Mouse (Mus musculus) forebrain, embryonic 11.5 days (tissue): ENCODE data around the gene C1qtnf6. TPM values are rescaled to one million over a fixed set of nuclear protein-coding genes. Genes with fewer than 3 reads are reported as not detected.

ENCODE experiments used
- ATAC-seq: fragments of 200-750 bp; cut with Nextera tagmentation; replicated peaks from 2 replicates; pipeline ENCODE4 v1.8.0; 2017; ENCODE audit warnings: moderate TSS enrichment; ENCODE audit not compliant: low FRiP score
- DNase-seq: peaks from one replicate; pipeline ENCODE4 v3.0.0-alpha.2; 2017; ENCODE audit warnings: low spot score
- H3K27ac ChIP-seq: fragments of 300-500 bp; sonication (generic); 2 replicates; pipeline ENCODE4 v1.5.1; 2014; ENCODE audit warnings: low read depth, low read length
- H3K27me3 ChIP-seq: fragments of 300-500 bp; sonication (generic); 2 replicates; pipeline ENCODE4 v1.6.1; 2014; ENCODE audit warnings: mild to moderate bottlenecking, low read length, mixed read lengths; ENCODE audit not compliant: control insufficient read depth, insufficient read depth
- H3K36me3 ChIP-seq: fragments of 300-500 bp; sonication (generic); 2 replicates; pipeline ENCODE4 v1.6.1; 2014; ENCODE audit warnings: mild to moderate bottlenecking, low read length, moderate library complexity, mixed read lengths; ENCODE audit not compliant: control insufficient read depth, insufficient read depth
- H3K4me1 ChIP-seq: fragments of 300-500 bp; sonication (generic); replicated peaks from 2 replicates; pipeline ENCODE4 v1.6.1; 2014; ENCODE audit warnings: low read length, mixed read lengths; ENCODE audit not compliant: control insufficient read depth, insufficient read depth
- H3K4me2 ChIP-seq: fragments of 300-500 bp; sonication (generic); 2 replicates; pipeline ENCODE4 v1.6.1; 2014; ENCODE audit warnings: low read depth, mild to moderate bottlenecking, low read length, moderate library complexity, mixed read lengths; ENCODE audit not compliant: severe bottlenecking
- H3K4me3 ChIP-seq: fragments of 300-500 bp; sonication (generic); 2 replicates; pipeline ENCODE4 v1.5.1; 2014; ENCODE audit warnings: low read depth, low read length
- H3K9ac ChIP-seq: fragments of 300-500 bp; sonication (generic); 2 replicates; pipeline ENCODE4 v1.6.1; 2014; ENCODE audit warnings: low read length
- H3K9me3 ChIP-seq: fragments of 300-500 bp; sonication (generic); 2 replicates; pipeline ENCODE4 v1.6.1; 2016; ENCODE audit warnings: low read length, mixed read lengths; ENCODE audit not compliant: control insufficient read depth
- WGBS: fragments of 180-500 bp; shearing (Covaris S2); extraction: QIAGEN DNeasy Blood & Tissue Kit; methylation state at CpG from one replicate; pipeline ENCODE4 v1.1.7; 2014; 5-methylcytosine and 5-hydroxymethylcytosine counted together
- polyA plus RNA-seq: library from polyadenylated mRNA; unstranded; fragments of >200 nt; fragmentation: Nextera tagmentation; extraction: Ambion mirVana; gene quantifications from 2 replicates; pipeline ENCODE4 v1.2.1, GENCODE M21; 2014

The C1qtnf6 gene
- polyA plus RNA-seq, 1 experiment from 2014 or later = 10.0 TPM

DNA sequence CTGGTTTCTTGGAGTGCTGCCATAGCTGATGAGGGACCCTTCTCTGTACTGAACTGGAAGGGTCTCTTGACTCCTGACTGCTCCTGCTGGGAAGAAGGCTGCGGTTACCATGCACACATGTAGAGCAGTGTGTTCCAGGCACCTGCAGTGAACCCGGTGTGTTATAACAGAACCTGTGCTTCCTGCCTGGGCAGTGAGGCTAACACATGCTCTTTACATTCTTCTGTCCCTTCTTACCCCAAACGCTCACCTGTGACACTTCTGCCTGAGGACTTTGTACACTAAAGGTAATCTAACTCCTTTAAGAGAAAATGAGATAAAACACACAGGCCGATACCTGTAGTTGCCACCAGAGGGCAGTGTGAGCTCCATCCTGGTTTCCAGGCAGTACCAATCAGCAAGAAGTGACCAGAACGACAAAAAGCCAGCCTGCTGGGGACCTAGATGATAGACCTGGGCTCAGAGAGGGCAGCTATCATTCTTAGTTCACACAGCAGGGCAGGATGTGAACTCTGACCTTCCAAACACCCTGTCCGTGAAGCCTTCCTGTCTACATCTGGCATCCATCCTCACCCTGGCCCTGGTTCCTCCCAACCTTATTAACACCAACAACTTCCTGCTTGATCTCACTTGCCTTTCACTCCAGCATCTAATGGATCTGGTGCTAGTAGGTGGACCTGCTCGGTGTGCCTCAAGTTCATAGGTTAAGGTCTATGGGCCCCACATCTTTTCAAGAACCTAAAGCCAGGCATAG lies 16.6 kb downstream of the C1qtnf6 start:
- Histone ChIP-seq H3K27me3 (no peaks in the 10 kb centered on the region), H3K4me3 (no peak overlapping the region), H3K27ac (no peak overlapping the region), H3K4me1 (peaks cover 4% of the 10 kb centered on the region; the same call in 1 of the 2 replicates), H3K36me3 (no peaks in the 10 kb centered on the region), H3K9me3 (no peaks in the 10 kb centered on the region), H3K4me2 (no peak overlapping the region), H3K9ac (no peak overlapping the region)
- DNase-seq = peak; percentile 85
- 0 out of 2 replicates have a peak, but pooled peaks have one; percentile 21 for ATAC-seq
- 29% methylated on average over 7 of the region's 7 CpGs for WGBS

DNA sequence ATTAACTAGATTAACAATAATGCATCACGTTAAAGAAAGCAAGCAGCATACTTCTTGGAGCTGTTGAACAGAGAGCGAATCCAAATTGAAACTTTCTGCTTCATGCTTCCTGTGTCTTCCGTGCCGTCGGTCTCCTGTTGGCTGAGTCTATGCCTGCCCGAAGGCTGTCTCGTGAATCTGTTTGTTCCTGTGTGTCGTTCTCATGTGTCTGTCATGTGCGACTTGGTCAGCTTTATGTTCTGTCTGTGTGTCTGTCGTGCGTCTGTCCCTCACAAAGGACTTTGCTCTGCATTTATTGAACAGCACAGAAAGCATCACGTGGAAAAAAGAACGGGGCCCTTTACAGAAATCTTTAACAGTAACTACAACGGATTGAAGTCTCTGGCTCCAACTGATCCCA lies 18.2 kb downstream of the C1qtnf6 start:
- WGBS = 89% methylated on average over 14 of the region's 14 CpGs
- H3K4me2 ChIP-seq = no peak overlapping the region
- no peak for DNase-seq

DNA sequence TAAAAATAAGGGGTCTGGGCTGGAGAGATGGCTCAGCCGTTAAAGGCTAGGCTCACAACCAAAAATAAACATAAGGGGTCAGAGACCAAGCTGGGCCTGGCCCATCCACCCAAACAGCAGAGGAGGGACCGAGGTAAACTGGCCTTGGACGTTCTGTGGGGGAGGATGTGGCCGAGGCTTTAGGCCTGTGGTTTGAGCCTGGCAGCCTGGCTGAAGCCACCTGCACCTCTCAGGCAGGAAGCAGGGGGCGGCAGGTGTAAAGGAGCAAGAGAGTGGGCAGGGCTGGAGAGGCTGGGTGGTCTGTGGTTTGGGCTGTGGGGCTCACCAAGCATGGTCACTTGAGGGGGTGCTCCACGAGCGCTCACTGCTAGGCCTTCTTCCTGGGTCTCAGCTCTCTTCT lies 19.3 kb downstream of the C1qtnf6 start:
- WGBS = 76% methylated on average over 7 of the region's 7 CpGs
- Histone ChIP-seq H3K36me3 (no peaks in the 10 kb centered on the region), H3K4me3 (no peak overlapping the region), H3K9ac (no peak overlapping the region), H3K27me3 (no peaks in the 10 kb centered on the region), H3K27ac (no peak overlapping the region), H3K4me2 (no peak overlapping the region), H3K9me3 (no peaks in the 10 kb centered on the region), H3K4me1 (peaks cover 4% of the 10 kb centered on the region; the same call in 1 of the 2 replicates)
- ATAC-seq = no peak
- no peak for DNase-seq

More for the DNA sequence above, 18.2 kb downstream of the C1qtnf6 start:
- Histone ChIP-seq H3K4me1 (peaks cover 4% of the 10 kb centered on the region; the same call in 1 of the 2 replicates), H3K27ac (no peak overlapping the region), H3K4me3 (no peak overlapping the region), H3K9me3 (no peaks in the 10 kb centered on the region), H3K36me3 (no peaks in the 10 kb centered on the region), H3K9ac (no peak overlapping the region), H3K27me3 (no peaks in the 10 kb centered on the region)
- no peak for ATAC-seq

DNA sequence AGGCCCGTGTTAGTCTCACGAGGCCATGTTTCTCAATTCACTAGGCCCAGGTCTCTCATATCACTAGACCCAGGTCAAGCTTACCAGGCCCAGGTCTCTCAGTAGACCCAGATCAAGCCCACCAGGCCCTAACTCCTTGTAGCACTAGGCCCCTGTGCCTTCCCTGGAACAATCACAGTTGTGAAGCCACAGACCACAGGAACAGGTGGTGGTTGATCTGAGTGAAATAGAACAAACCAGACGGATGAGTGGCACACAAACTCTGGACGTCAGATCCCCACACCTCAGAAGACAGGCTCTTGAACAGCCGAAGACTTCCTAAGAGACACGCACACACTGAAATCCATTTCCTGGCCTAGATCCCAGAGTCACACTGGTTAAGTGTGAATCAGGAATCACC lies 20.5 kb downstream of the C1qtnf6 start:
- Histone ChIP-seq H3K4me3 (no peak overlapping the region), H3K27me3 (no peaks in the 10 kb centered on the region), H3K4me1 (peaks cover 4% of the 10 kb centered on the region; the same call in 1 of the 2 replicates), H3K36me3 (no peaks in the 10 kb centered on the region), H3K9me3 (no peaks in the 10 kb centered on the region), H3K4me2 (no peak overlapping the region), H3K9ac (no peak overlapping the region), H3K27ac (no peak overlapping the region)
- 93% methylated on average over 6 of the region's 6 CpGs for WGBS
- ATAC-seq (no peak), DNase-seq (no peak)

DNA sequence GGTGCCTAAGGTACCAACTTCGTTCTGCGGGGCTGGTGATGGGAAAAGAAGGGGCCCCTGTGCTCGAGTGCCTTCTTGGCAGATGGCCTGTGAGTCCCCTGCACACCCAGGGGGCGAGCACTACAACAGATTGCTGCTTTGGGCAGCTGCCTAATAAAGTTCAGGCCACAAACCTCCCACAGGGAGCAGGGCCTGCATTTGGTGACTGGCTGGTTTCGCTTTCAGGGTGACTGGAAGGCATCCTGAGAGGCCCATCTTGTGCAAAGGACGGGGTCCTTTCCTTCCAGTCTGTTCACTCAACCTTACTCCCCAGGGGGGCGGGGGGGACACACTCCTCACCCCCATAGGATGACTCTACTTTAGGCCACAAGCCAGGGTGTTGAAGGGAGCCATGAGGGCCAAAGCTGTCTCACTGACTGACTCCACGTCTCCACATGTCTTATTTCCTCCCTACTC lies 21.1 kb downstream of the C1qtnf6 start:
- Histone ChIP-seq H3K4me1 (peaks cover 4% of the 10 kb centered on the region; the same call in 1 of the 2 replicates), H3K9me3 (no peaks in the 10 kb centered on the region), H3K27me3 (no peaks in the 10 kb centered on the region), H3K9ac (peak overlapping the region; percentile 35; the same call in 1 of the 2 replicates), H3K4me2 (no peak overlapping the region), H3K36me3 (no peaks in the 10 kb centered on the region), H3K4me3 (no peak overlapping the region), H3K27ac (no peak overlapping the region)
- WGBS = 69% methylated on average over 8 of the region's 8 CpGs
- DNase-seq = no peak
- ATAC-seq = no peak

DNA sequence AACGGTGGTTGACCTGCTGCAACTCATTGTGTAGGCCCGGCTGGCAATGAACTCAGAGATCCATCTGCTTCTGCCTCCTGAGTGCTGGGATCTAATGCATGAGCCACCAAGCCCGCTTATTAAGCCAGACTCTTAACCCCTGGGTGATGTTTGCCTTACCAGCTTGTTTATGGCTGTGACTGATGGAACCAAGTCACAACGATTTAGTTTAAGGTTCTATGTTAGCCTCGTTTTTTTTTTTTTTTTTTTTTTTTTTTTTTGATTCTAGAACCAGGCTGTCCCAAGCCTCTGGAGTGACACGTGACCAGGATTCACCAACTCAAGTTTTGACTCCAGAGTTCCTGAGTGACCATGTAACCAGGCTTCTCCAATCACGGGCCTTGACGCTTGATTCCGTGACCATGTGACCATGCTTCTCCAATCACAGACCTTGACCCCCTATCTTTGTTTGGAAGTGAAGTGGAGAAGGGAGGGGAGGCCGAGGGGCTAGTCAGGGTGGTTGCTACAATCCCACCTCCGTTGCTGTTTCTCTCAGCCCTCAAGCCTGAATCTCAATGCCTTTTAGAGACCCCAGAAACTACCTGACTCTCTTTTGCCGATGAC lies 21.8 kb downstream of the C1qtnf6 start:
- Histone ChIP-seq H3K9ac (no peak overlapping the region; the same call in 1 of the 2 replicates), H3K4me3 (no peak overlapping the region), H3K4me2 (no peak overlapping the region), H3K27ac (no peak overlapping the region), H3K9me3 (no peaks in the 10 kb centered on the region), H3K27me3 (no peaks in the 10 kb centered on the region), H3K4me1 (peaks cover 4% of the 10 kb centered on the region; the same call in 1 of the 2 replicates), H3K36me3 (no peaks in the 10 kb centered on the region)
- 0 out of 2 replicates have a peak, but pooled peaks have one; percentile 30 for ATAC-seq
- no peak for DNase-seq
- WGBS = 49% methylated on average over 12 of the region's 12 CpGs

DNA sequence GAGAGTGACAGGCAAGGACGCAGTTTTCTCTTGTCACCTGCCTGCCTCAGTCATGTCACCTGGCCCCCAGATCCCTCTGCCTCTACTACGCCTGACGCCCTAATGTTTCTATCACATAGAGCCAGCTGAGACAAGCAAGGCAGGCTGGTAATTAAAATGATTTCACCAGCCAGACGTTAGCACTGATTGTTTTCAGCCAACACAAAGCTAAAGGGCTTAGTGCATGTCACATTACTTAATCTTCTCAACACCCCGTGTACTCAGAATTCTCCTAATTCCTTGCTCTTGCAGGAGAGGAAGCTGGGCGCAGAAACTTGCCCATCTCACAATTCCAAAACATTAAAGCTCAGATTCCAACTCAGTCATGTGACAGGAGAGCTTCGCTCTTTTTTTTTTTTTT lies 22.8 kb downstream of the C1qtnf6 start:
- no peaks in the 10 kb centered on the region for H3K36me3 ChIP-seq
- no peak for DNase-seq
- WGBS = 58% methylated on average over 7 of the region's 7 CpGs

DNA sequence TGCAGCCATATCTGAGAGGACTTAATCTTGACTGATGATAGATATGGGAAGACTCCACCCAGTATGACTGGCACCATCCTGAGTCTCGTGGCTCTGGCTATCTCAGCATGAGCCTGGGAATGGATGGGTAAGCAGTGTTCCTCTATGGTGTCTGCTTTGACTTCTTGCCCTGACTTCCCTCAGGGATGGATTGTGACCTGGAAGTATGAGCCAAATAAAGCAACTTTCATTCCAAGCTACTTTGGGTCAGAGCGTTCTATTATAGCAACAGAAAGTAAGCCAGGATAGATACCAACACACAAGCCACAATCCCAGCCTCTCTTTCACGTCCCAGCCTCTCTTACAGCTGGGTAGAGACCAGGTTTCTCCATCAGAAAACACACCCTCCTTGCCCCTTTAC lies 25.7 kb downstream of the C1qtnf6 start:
- Histone ChIP-seq H3K9me3 (no peaks in the 10 kb centered on the region), H3K27ac (no peak overlapping the region), H3K4me1 (peaks cover 4% of the 10 kb centered on the region; the same call in 1 of the 2 replicates), H3K36me3 (no peaks in the 10 kb centered on the region), H3K4me2 (no peak overlapping the region), H3K4me3 (no peak overlapping the region), H3K27me3 (no peaks in the 10 kb centered on the region), H3K9ac (no peak overlapping the region)
- 82% methylated on average over 3 of the region's 3 CpGs for WGBS
- no peak for DNase-seq
- no peak for ATAC-seq

More for the DNA sequence above, 22.8 kb downstream of the C1qtnf6 start:
- H3K4me1 ChIP-seq = peaks cover 4% of the 10 kb centered on the region; the same call in 1 of the 2 replicates
- no peaks in the 10 kb centered on the region for H3K27me3 ChIP-seq
- H3K9me3 ChIP-seq = no peaks in the 10 kb centered on the region
- ATAC-seq = no peak
- no peak overlapping the region for H3K4me2 ChIP-seq
- H3K27ac ChIP-seq = no peak overlapping the region
- no peak overlapping the region for H3K4me3 ChIP-seq
- H3K9ac ChIP-seq = no peak overlapping the region
